ENCODE assay signal across 15 mouse cellular contexts in the genomic region with DNA sequence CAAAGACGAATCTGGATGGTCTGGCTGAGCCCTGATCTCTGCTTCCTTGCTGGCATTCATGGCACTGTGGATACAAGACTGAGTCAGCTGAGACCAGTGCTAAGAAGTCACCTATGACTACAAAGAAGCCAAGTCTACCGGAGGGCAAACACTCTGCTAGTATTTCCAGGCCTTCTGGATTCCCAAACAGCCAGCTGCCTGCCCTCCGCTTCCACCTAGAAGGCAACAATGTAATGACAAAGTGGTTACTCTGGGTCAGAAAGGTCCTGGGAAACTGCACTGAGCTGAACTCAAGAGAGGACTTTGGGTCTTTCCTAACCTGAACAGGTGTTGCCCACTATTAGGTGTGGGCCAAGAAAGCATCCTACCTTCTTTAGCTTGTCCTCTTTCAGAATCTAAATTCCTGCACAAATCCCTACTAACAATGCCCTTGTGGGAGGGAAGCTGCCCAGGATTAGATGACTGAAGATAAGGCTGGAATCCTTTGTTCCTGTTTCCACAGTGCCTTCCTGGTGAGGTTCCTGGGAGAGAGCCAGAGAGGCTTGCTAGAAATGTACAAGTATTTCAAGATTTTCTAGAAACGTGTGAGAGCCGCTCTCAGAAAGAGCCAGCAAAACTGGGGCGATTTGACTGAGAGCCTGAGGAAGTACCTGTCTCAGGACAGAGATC.
DNase-seq lines count a peak whose midpoint lies in the region; ATAC-seq lines count a peak whose summit lies in the region.
"Had no signal": no experiment of that assay in that cellular context is flagged by ENCODE, and none has a peak within 500 bp of the region (broad histone marks: within the 10 kb centered on the region; RNA-seq: fewer than 3 reads in every experiment).

No protein-coding gene starts in this region.

- peaks cover 8% of the 10 kb centered on the region; the same call in 1 of the 2 replicates for H3K4me1 ChIP-seq in lung, embryonic 16.5 days (replicated peaks; ENCODE audit: control insufficient read depth, insufficient read depth, low read length)
- H3K4me1 ChIP-seq: neural tube, embryonic 15.5 days had no signal

- no peaks in the 10 kb centered on the region for H3K9me3 ChIP-seq in lung, embryonic 16.5 days (ENCODE audit: control insufficient read depth, low read length)
- H3K9me3 ChIP-seq: neural tube, embryonic 15.5 days had no signal

- H3K4me3 ChIP-seq in lung, embryonic 16.5 days (ENCODE audit: low read length), result no peak overlapping the region
- H3K4me3 ChIP-seq: heart, adult 2 months; layer of hippocampus, adult 2 months; neural tube, embryonic 15.5 days had no signal

- H3K27ac ChIP-seq in lung, embryonic 16.5 days (ENCODE audit: low read length), result peak overlapping the region; percentile 64
- H3K27ac ChIP-seq: heart, adult 2 months; layer of hippocampus, adult 2 months; neural tube, embryonic 15.5 days had no signal

- H3K36me3 ChIP-seq in lung, embryonic 16.5 days (ENCODE audit: control insufficient read depth, insufficient read depth, low read length), result no peaks in the 10 kb centered on the region
- H3K36me3 ChIP-seq: neural tube, embryonic 15.5 days had no signal

- 47% methylated on average over 6 of the region's 6 CpGs for WGBS in lung, embryonic 16.5 days

- ATAC-seq in frontal cortex, adult (ENCODE audit: low TSS enrichment), result peak; percentile 87
- ATAC-seq in lung, embryonic 16.5 days (ENCODE audit: low read depth), result peak; percentile 59; the same call in 1 of the 2 replicates

- H3K4me2 ChIP-seq in lung, embryonic 16.5 days (ENCODE audit: low read depth, low read length), result no peak overlapping the region
- H3K4me2 ChIP-seq: neural tube, embryonic 15.5 days had no signal

- no peak overlapping the region for H3K9ac ChIP-seq in lung, embryonic 16.5 days (ENCODE audit: low read length)
- H3K9ac ChIP-seq: neural tube, embryonic 15.5 days had no signal

- no peak for DNase-seq in frontal cortex, postnatal 25 days (ENCODE audit: low spot score in 2 of 2)
- DNase-seq in testis, postnatal 14 days (ENCODE audit: low spot score), result peak; percentile 71
- no peak for DNase-seq in testis, postnatal 10 days (ENCODE audit: low spot score)
- DNase-seq in adrenal gland, postnatal 14 days, result no peak
- no peak for DNase-seq in heart, adult 9 months (ENCODE audit: low spot score in 2 of 2)
- DNase-seq in layer of hippocampus, adult 9-11 months, result no peak
- DNase-seq: adrenal gland, postnatal 10 days; cerebellum, postnatal 36 days; heart, adult 2 months; heart, postnatal 36 days; kidney, adult 9 months had no signal

- H3K27me3 ChIP-seq in lung, embryonic 16.5 days (ENCODE audit: control insufficient read depth, insufficient read depth, low read depth, low read length), result no peaks in the 10 kb centered on the region
- H3K27me3 ChIP-seq: neural tube, embryonic 15.5 days had no signal
